Mouse (Mus musculus) frontal cortex, postnatal 14 days (tissue): ENCODE results near the gene Psapl1.

Experiments
- DNase-seq, 2 experiments: peaks; one replicate each; pipeline ENCODE4 v3.0.0; 2022; ENCODE audit warnings: low spot score in 2 of 2

Psapl1 gene

DNA sequence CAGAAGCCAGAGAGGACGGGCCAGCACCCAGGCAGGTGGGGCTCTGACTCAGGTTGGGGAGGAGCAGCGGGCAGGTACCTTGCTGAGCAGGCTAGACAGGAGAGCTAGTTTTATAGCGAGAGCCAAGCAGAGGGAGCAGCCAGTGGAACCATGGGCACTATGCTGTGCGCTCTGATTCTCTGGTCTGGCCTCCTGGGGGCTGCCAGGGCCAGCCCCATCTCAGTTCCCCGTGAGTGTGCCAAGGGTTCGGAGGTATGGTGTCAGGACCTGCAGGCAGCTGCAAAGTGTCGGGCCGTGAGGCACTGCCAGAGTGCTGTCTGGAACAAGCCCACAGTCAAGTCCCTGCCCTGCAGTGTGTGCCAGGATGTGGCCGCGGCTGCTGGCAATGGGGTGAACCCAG, at the start of gene Psapl1:
Psapl1 (plus strand) TSS at position 106 of the 400 bp plus-strand sequence.
- no peak for DNase-seq

DNA sequence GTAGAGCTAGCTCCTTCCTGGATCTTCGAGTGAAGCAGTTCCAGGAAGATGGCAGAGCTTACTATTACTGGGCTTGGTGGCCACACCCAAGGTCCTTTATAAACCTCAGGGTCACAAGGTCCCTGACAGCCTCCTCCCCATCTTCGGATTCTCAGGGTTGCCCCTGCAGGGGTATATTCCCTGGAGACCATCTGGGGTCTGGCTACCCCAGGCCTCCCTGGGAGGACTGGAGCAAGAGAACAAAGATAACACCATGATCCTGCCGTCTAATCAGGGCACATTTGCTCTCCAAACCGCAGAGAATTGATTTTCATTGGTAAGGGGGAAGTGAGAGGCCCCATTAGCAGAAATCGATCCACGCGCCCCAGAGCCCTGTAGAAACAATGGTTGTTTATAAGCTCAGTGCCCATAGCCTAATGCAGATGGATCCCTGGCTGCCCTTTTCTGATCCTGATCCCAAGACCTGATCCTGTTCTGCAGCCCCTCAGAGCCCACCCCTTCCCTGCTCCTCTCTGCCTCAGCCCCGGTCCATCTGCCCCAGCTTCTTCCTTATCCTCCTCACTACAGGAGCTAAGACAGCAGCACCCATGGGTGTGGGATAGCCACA, 48.8 kb upstream of the Psapl1 start:
- DNase-seq = no peak

DNA sequence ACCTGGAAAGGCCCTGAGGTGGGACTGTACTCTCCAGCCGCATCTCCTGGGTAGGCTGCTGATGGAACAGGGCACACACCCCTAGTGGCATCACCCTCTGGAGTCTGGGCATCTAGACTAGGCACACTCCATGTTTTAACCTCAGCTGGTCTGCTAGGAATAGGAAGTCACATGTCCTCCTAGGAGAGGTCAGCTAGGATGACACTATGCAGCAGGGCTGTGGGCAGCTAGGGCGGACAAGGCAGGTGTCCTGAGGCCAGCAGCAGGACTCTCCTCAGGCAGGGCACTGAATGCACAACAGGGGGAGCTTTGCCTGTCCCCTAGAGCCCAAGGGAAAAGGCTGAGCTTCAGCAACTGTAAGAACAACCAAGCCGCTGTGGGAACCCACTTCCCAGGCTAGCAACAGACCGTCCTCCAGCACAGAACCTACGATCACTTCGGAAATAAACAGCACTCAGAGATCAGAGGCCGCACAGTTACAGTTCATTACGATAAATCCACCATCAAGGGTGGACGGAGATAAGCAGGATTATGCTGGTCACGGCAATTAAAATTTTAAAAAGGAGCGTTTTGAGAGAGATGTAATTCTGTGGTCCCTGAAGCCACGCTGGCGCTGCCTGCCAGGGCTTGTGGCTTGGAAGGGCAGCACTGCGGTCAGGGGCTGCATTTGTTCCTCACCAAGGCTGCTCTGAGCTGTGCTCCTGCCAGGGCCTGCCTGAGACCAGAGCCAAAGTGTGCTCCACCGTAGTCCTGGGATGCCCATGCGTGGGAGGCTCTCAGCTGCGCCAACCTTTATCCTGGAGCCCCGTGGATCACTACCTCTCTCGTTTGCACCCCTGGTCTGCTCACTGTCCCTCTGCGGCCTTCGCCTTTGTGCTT, 38.2 kb upstream of the Psapl1 start:
- no peak for DNase-seq

DNA sequence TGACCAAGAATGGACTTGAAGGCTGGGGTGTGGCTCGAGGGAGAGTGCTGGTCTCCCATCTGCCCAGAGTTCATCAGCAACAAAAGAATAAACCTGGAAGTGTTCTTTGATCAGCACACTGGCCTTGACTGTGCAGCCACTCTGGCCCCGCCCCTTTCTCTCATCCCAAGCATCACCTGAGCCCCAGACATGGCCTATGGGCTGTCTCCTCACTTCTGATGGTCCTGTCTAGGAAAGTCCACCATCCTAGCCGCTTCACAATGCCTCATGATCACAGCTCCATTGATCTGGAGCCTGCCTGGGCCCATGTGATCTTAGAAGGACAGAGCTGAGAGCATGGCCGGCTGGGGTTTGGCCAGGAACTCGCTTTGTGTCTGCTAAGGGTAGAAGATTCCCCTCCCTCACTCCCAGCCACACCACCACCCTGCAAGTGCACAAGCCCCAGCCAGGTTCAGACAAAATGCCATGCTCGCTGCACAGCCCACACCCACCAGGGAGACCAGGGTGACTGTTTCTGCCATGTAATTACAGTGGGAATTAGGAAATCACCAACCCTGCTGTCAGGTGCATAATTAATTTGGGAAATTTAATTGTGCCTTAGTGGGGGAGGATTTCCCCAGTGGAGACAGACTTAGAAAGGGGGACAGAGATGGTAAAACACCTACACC, 37.3 kb upstream of the Psapl1 start:
- DNase-seq = no peak

DNA sequence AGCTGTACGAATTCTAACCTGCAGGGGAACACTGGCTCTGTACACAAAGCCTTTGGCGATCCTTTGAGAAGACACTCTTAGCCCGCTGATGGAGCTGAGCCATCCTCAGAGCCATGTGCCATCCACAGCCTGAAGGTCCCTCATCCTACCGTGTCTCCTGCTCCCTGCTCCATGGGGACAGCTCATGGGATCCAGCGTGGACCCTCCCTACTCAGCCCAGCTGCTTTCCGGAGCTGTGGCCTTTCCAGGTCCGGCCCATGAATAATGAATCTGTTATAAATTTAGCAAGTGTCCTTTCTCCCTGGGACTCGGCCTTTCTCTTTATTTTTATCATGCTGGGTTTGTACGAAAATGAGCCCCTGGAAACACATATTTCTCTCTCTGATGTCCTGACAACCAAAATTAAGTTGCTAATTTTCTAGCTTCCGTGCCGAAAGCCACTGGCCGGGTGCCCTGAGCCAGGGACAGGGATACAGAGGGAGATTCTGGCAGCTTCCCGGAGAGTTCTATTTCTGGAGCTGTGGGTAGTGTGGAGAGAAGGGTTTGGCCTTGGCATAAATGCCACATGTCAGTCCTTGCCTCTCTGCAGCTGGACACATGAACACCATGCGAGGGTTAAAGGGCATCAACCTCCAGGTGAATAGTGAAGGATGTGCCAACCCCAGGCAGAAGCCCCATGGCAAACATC, 34.7 kb upstream of the Psapl1 start:
- DNase-seq = peak; percentile 22 to 24

DNA sequence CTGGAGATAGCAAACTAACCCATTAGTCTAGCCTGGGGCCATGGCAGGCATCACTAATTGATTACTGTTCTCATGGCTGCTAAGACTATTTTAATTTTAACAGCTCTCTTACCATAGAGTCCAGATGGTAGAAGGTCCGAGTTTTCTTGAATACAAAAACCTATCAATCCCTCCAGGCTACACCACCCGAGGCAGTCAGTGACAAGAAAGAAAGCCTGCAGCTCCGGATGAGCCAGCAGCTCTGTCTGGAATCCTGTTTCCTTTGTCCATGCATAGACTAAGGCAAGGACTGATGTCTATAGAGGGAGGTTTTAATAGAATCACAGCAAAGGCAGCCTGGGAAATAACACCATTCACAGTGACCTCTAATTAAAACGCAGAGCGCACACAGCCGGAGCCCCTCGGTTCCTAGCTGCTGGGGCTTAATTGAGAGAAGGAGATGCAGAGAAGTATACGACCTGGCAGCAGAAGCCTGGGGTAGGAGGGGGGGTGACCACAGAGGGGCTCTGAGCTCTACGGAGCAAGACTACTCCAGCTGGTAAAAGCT, 29.2 kb upstream of the Psapl1 start:
- DNase-seq = no peak

DNA sequence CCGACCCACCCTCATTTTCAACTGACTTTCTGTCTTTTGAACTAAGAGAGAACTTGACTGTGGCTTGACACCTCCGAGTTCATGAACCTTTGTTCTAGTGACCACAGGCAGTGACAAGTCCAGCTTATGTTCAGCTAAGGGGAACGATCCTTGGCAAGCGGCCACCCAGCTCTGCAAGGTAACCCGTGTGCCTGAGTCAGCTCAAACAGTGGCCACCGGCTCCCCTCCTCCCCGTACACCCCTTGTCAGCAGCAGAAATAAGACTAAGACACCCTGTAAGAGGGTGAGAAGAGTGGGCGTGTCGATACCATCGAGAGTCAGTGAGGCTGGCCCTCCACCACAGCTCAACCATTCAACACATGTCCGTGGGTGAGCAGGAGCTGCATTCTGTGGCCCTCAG, 27.4 kb upstream of the Psapl1 start:
- no peak for DNase-seq

DNA sequence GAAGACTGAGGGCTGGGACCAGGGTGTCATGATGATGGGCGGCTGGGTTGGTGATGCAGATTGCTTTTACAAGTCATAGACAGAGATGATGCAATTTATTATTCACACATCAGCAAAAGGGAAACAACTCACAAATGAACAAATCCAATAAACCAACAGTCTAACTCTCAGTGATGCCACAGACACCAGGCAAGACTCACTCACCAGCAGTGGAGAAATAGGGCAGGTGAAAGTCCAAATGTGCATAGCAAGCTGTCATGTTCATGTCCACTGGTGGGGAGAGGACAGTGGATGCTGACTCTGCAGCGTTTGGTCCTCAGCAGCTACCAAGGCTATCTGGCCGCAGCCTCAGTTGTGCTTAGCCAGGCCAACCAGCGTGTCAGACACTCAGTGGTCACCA, 26.9 kb upstream of the Psapl1 start:
- DNase-seq = no peak

DNA sequence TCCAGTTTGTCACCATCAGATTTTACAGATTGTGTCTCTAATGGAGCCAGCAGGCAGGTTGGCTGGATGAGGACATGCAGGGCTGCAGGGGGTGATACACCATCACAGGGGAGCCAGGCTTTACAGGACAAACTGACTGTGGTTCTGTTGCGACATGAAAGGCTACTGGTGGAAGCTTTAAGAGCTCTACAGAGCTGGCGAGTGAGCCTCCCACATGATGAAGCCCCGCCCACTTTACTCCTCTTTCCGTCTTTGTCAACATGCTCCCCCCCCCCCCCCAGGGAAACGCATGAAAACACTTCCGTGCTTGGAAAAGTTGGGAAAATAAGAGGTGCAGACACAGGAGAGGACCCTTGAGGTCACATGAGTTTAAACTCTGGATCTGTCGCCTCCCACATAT, 25.6 kb upstream of the Psapl1 start:
- DNase-seq = no peak

DNA sequence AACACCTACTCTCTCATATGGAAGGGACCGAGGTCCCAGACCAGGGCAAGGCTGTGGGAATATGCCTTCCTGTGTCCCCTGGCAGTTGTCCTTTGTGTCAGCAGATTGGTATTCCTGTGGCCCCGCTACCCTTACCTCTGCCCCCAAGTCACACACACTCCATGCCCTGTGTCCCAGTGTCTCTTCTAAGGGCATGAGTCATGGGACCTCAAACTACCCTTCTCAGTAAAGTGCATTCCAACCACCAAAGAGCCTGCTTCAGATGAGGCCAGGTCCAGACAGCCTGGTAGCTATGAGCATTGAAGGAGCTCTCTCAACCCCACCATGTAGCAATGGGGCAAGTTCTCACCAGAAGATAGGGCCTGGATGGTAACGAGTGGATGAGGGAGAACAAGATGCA, 25.0 kb upstream of the Psapl1 start:
- no peak for DNase-seq

DNA sequence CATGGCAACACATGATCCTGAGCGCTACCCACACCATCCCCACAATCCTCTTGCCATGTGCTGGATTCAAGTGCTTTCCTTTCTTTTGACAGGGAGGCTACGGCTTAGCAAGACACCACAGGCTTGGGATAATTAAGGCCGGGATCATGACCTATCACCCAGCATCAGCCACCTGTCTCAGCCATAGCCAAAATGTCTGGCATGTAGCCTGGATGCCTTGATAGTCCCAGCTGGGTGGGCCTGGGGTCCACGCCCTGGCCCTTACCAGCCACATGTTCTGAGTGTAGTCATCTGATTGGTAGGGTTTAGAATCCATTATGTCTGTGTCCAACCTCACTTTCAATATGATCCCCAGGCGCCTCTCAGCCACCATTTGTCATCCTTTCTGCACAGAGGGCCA, 24.1 kb upstream of the Psapl1 start:
- DNase-seq = no peak

DNA sequence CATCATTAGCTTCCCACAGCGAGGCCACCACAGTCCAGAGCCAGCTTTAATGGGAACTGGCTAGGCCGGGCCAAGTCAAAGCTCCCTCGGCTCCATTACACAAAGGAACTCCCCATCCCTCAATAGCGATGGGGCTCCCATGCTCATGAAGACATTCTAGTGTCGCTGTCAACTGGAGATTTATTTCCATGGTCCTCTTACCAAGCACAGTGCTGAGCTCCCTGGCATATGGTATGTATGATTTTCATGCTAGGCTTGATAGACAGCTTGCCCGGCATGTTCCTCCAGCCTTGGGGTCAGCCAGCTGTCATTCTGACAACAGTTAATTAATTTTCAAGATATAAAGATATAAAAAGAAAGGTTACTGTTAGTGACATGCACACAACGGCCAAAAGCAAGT, 21.5 kb upstream of the Psapl1 start:
- no peak for DNase-seq

DNA sequence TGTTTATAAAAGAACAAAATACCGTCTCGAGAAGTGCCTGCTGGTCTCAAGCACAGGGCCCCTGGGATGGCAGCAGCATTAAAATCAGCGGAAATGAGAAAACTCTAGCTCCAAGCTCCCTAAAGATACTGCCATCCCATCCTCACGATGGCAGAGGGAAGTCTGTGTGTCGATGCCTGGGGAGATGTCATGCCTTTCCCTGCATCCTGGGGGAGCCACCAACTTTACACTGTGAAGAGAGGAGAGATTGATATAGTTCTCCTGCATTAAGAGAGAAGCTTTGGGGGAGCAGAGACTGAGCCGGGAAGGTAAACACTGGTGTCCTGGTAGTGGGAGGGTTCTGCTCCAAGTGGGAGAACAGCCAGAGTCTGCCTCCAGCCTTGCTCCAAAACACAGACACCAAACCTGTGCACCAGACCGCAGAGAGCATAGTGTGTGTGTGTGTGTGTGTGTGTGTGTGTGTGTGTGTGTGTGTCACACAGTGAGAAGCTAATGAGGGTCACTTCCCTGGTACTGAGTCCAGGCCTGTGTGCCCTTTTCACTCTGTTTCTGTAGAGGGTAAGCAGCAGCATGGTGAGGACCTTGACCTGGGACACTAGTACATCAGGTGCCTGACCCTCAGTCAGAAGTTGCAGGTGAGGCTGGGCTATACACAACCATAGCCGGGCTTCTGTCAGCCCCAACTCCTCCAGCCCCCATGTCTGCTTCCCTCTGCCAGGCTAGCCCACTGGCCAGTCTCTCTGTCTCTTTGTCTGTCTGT, 17.3 kb upstream of the Psapl1 start:
- DNase-seq = no peak

DNA sequence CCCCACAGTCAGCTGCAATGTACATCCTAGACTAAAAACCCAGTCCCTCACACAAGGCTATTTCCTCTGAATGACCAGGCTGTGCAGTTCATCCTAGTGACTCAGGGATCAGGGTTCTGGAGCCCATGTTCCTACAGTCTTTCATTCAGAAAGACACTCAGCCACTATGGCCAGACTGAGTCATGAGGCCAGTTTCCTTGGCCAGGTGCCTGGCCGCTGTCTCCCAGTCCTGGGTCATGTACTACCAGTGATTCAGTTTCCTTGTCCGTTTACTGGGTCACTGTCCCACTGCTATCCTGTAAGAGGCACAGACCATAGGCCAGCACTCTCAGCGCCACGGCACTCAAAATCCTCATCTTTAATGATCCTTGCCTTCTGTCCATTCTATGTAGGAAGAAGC, 15.5 kb upstream of the Psapl1 start:
- no peak for DNase-seq

DNA sequence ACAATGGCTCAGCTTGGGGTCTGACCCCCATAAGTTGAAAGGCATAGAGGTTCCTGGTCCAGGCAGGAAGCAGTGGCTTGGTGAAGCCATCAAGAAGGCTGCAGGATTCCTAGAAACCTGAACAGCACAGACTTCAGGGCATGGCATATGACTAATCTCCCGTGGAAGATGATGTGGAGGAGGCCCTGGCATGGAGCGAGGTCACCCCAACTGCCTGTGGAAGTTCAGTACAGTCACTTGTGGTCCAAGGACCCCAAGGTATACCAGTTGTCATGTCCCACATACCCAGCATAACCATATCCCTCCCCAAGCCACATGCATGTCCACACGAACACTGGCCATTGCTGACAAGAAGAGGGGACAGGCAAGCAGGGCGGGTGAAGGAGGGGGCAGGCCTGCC, 12.5 kb upstream of the Psapl1 start:
- DNase-seq = no peak

DNA sequence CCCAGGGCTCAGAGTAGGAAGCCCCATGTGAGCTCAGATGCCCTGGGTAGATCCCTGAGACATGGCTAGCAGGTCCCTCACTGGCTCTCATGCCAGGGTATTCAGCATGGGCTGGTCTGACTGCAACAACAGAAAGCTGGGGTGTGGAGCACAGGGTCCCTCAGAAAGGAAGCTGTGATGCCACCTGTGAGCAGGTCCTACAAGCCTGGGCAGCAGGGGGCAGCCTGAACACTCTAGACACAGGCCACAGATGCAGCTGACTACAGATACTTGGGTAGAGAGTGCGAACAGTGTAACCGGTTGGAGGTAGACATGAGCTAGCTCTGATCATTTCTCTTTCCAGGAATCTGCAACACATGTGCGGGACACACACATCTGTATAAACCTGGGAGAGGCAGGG, 11.9 kb upstream of the Psapl1 start:
- no peak for DNase-seq

DNA sequence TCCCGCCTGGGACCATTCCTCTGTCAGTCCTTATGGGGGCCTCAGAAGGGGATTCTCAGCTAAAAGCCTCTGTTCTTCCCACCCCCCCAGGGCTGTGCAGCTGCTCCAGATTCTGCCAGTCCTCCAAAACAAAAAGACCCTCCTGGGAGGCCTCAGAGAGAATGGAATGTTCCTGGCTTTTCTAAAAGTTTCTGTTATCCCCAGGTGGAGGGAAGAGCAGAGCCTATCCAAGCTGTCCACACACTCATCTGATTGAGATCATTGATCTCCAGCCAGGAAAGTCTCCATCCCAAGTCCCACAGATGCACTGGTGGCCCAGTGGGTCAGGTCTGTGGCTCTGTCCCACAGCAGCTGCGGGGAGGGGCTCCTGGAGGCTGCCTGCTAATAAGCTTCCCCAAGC, 11.1 kb upstream of the Psapl1 start:
- DNase-seq = no peak

DNA sequence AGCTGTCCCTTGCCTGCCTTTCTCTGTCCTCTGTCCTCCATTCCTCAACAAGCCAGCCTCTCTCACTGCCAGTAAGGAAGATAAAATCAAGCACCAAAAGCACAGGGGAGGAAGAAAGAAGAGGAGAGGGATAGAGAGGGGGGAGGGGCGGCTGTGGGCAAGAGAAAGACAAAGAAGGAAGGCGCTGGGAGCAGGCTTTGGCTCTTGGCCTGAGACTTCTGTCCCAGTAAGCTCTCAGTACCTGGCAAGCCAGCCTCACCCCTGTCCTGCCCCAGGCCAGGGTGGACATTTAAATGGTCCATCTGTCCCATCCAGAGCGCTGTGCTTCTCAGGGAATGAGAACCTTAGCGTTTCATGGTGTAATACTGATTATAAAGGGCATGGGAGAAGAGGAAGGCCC, 9.2 kb upstream of the Psapl1 start:
- no peak for DNase-seq

DNA sequence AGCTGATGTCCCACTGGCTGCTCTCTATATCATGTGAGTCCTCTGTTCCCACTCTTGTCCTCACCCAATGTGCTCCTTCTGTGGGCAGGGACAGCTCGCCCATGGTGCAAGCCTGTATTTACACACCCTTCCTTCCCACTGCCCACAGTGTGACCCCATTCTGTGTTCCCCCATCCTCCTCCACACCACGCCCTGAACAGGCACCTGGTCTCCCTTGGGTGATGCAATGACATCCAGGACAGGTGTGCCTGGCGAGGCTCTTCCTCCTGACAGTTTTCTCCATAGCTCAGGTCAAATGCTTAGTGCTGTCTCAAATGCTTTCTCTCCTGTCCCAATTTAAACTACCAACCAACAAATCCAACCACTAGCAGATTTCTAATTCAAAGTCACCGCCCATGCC, 8.4 kb upstream of the Psapl1 start:
- no peak for DNase-seq

DNA sequence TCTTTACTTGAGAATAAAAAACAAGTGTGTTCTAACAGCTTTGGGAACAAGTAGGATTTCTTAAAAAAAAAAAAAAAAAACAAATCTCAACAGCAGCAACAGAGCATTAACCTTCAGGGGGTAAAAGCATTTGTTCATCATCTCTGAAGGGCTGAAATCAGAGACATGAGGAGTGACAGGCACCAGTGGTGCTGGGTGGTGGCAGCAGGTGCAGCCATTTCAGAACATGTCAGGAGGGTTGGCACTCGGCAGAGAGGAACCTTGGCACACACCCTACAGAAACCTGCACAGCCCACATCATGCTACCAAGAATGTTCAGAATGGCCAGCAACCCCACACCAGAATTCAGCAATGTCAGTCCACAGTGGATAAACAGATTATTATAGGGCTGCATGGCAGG, 4.3 kb upstream of the Psapl1 start:
- DNase-seq = no peak

DNA sequence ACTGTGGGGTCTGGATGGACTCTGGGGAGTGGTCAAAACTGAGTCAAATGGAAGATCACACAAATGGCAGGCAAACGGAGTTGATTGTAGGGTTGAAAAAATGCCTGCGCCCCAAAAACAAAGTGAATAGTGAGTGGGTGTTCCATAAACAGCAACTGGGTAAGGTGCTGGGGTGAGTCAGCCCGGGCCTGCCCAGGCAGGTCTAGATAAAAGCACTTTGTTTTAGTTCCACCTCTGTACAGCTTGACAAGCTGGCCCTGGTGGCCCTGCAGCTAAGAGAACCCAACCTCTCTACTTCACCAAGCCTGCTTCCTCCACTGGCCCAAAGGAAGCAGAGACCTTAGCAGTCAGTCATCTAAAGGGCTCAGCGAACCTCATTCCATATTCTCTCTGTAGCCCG, 1.0 kb upstream of the Psapl1 start:
- no peak for DNase-seq
